Mouse (Mus musculus) lung, embryonic 16.5 days (tissue): Measurements from ENCODE around the gene Olfr1250. TPM values are rescaled to one million over a fixed set of nuclear protein-coding genes. Genes with fewer than 3 reads are reported as not detected.
"Not testable (repeated sequence)": the region's sequence is repeated elsewhere in the genome, so short reads cannot be mapped to it uniquely, and the experiment has no call there.

ENCODE experiments used
- ATAC-seq: fragments of 200-750 bp; cut with Nextera tagmentation; 2 replicates; pipeline ENCODE4 v1.8.0; 2017; ENCODE audit warnings: low read depth, mild to moderate bottlenecking, moderate library complexity
- H3K27ac ChIP-seq: fragments of 300-500 bp; sonication (generic); 2 replicates; pipeline ENCODE4 v1.5.1; 2014; ENCODE audit warnings: mild to moderate bottlenecking, control low read depth, low read length
- H3K27me3 ChIP-seq: fragments of 300-500 bp; sonication (generic); 2 replicates; pipeline ENCODE4 v1.6.1; 2014; ENCODE audit warnings: low read depth, low read length, mixed read lengths; ENCODE audit not compliant: control insufficient read depth, insufficient read depth
- H3K36me3 ChIP-seq: fragments of 300-500 bp; sonication (generic); 2 replicates; pipeline ENCODE4 v1.6.1; 2014; ENCODE audit warnings: low read length; ENCODE audit not compliant: control insufficient read depth, insufficient read depth
- H3K4me1 ChIP-seq: fragments of 300-500 bp; sonication (generic); replicated peaks from 2 replicates; pipeline ENCODE4 v1.6.1; 2014; ENCODE audit warnings: low read length, mixed read lengths; ENCODE audit not compliant: control insufficient read depth, insufficient read depth
- H3K4me2 ChIP-seq: fragments of 300-500 bp; sonication (generic); 2 replicates; pipeline ENCODE4 v1.6.1; 2014; ENCODE audit warnings: low read depth, low read length, control low read depth
- H3K4me3 ChIP-seq: fragments of 300-500 bp; sonication (generic); 2 replicates; pipeline ENCODE4 v1.5.1; 2014; ENCODE audit warnings: mild to moderate bottlenecking, low read length, control low read depth
- H3K9ac ChIP-seq: fragments of 300-500 bp; sonication (generic); 2 replicates; pipeline ENCODE4 v1.6.1; 2014; ENCODE audit warnings: low read length, control low read depth
- H3K9me3 ChIP-seq: fragments of 300-500 bp; sonication (generic); 2 replicates; pipeline ENCODE4 v1.6.1; 2016; ENCODE audit warnings: low read length; ENCODE audit not compliant: control insufficient read depth
- WGBS: fragments of 180-500 bp; shearing (Covaris S2); extraction: QIAGEN DNeasy Blood & Tissue Kit; methylation state at CpG from one replicate; pipeline ENCODE4 v1.1.7; 2014; 5-methylcytosine and 5-hydroxymethylcytosine counted together
- polyA plus RNA-seq: library from polyadenylated mRNA; unstranded; fragments of >200 nt; fragmentation: Nextera tagmentation; extraction: Ambion mirVana; gene quantifications from 2 replicates; pipeline ENCODE4 v1.2.1, GENCODE M21; 2015

The Olfr1250 gene
- not detected in 2 replicates for polyA plus RNA-seq

- Histone ChIP-seq H3K27ac (no peak within 1 kb of the TSS), H3K27me3 (no peaks in the 10 kb centered on the region), H3K4me1 (no peaks in the 10 kb centered on the region), H3K9ac (no peak within 1 kb of the TSS), H3K36me3 (no peaks in the 10 kb centered on the region), H3K4me3 (no peak within 1 kb of the TSS), H3K9me3 (no peaks in the 10 kb centered on the region), H3K4me2 (no peak within 1 kb of the TSS)
- no peak for ATAC-seq
These were observed at the start of gene Olfr1250 for GRCm38 (mm10) chr2:89661367-89661766. TSS of gene Olfr1250 (minus strand) at chr2:89661467.

- Histone ChIP-seq H3K9me3 (no peaks in the 10 kb centered on the region), H3K4me2 (no peak overlapping the region), H3K4me1 (no peaks in the 10 kb centered on the region), H3K9ac (no peak overlapping the region), H3K4me3 (no peak overlapping the region), H3K27ac (no peak overlapping the region), H3K27me3 (no peaks in the 10 kb centered on the region), H3K36me3 (no peaks in the 10 kb centered on the region)
- 69% methylated on average over 6 of the region's 6 CpGs for WGBS
- ATAC-seq, result no peak
These were observed 30.7 kb upstream of the Olfr1250 start for GRCm38 (mm10) chr2:89691980-89692379.

- Histone ChIP-seq H3K9me3 (no peaks in the 10 kb centered on the region), H3K27me3 (no peaks in the 10 kb centered on the region), H3K4me3 (no peak within 1 kb of the TSS), H3K9ac (no peak within 1 kb of the TSS), H3K27ac (no peak within 1 kb of the TSS), H3K4me1 (no peaks in the 10 kb centered on the region), H3K4me2 (no peak within 1 kb of the TSS), H3K36me3 (no peaks in the 10 kb centered on the region)
- ATAC-seq, result no peak
These were observed 10.6 kb upstream of the Olfr1250 start, which contains the start of gene Olfr1251 for GRCm38 (mm10) chr2:89671836-89672235. TSS of gene Olfr1251 (minus strand) at chr2:89671936.

GRCm38 (mm10) chr2:89634883-89635282 lies 26.4 kb downstream of the Olfr1250 start, which contains the start of gene Olfr1249:
TSS of gene Olfr1249 (minus strand) at chr2:89634983.
- Histone ChIP-seq H3K36me3 (no peaks in the 10 kb centered on the region), H3K4me1 (no peaks in the 10 kb centered on the region), H3K9me3 (no peaks in the 10 kb centered on the region), H3K27me3 (no peaks in the 10 kb centered on the region), H3K27ac (no peak within 1 kb of the TSS), H3K9ac (no peak within 1 kb of the TSS), H3K4me2 (no peak within 1 kb of the TSS), H3K4me3 (no peak within 1 kb of the TSS)
- ATAC-seq, result no peak
- WGBS, result 85% methylated on average over 2 of the region's 2 CpGs

GRCm38 (mm10) chr2:89618145-89618544 lies 43.1 kb downstream of the Olfr1250 start, which contains the start of gene Olfr1248:
TSS of gene Olfr1248 (minus strand) at chr2:89618245.
- not testable (repeated sequence) for H3K9ac ChIP-seq, H3K27me3 ChIP-seq, H3K4me1 ChIP-seq, ATAC-seq, H3K9me3 ChIP-seq, H3K36me3 ChIP-seq, H3K4me2 ChIP-seq, H3K27ac ChIP-seq, H3K4me3 ChIP-seq
- WGBS, result 95% methylated on average over 1 of the region's 1 CpGs

GRCm38 (mm10) chr2:89614030-89614429 lies 47.2 kb downstream of the Olfr1250 start, which contains the start of gene Olfr1247:
TSS of gene Olfr1247 (minus strand) at chr2:89614130.
- ATAC-seq, result no peak
- Histone ChIP-seq H3K9ac (no peak within 1 kb of the TSS), H3K27me3 (no peaks in the 10 kb centered on the region), H3K27ac (no peak within 1 kb of the TSS), H3K9me3 (no peaks in the 10 kb centered on the region), H3K4me3 (no peak within 1 kb of the TSS), H3K4me1 (no peaks in the 10 kb centered on the region), H3K4me2 (no peak within 1 kb of the TSS), H3K36me3 (no peaks in the 10 kb centered on the region)
- 87% methylated on average over 2 of the region's 2 CpGs for WGBS

Other genes with a start within 250 kb of the Olfr1250 start
- gene Olfr1239, start 241.1 kb downstream of the Olfr1250 start, polyA plus RNA-seq, result not detected in 2 replicates
- not detected in 2 replicates for gene Olfr1240, start 218.5 kb downstream of the Olfr1250 start, polyA plus RNA-seq
- not detected in 2 replicates for gene Olfr1241, start 174.3 kb downstream of the Olfr1250 start, polyA plus RNA-seq
- not detected in 2 replicates for gene Olfr1242, start 163.1 kb downstream of the Olfr1250 start, polyA plus RNA-seq
- not detected in 2 replicates for gene Olfr1243, start 130.0 kb downstream of the Olfr1250 start, polyA plus RNA-seq
- gene Olfr1245, start 83.0 kb downstream of the Olfr1250 start, polyA plus RNA-seq, result not detected in 2 replicates
- gene Olfr1246, start 68.3 kb downstream of the Olfr1250 start, polyA plus RNA-seq, result not detected in 2 replicates
- gene Olfr1247, start 47.3 kb downstream of the Olfr1250 start, polyA plus RNA-seq, result not detected in 2 replicates
- gene Olfr1248, start 43.2 kb downstream of the Olfr1250 start, polyA plus RNA-seq, result not detected in 2 replicates
- not detected in 2 replicates for gene Olfr1249, start 26.5 kb downstream of the Olfr1250 start, polyA plus RNA-seq
- gene Olfr1251, start 10.5 kb upstream of the Olfr1250 start, polyA plus RNA-seq, result not detected in 2 replicates
- not detected in 2 replicates for gene Olfr1252, start 63.5 kb upstream of the Olfr1250 start, polyA plus RNA-seq
- not detected in 2 replicates for gene Olfr1253, start 95.6 kb upstream of the Olfr1250 start, polyA plus RNA-seq
- not detected in 2 replicates for gene Olfr1254, start 132.2 kb upstream of the Olfr1250 start, polyA plus RNA-seq
- not detected in 2 replicates for gene Olfr1255, start 150.6 kb upstream of the Olfr1250 start, polyA plus RNA-seq
- not detected in 2 replicates for gene Olfr1256, start 180.1 kb upstream of the Olfr1250 start, polyA plus RNA-seq
- gene Olfr48, start 186.7 kb upstream of the Olfr1250 start, polyA plus RNA-seq, result not detected in 2 replicates
- not detected in 2 replicates for gene Olfr1257, start 217.0 kb upstream of the Olfr1250 start, polyA plus RNA-seq